Mouse (Mus musculus) heart, adult 11 months (tissue): ENCODE results near the gene Etfbkmt.

ENCODE experiments used
- DNase-seq: peaks from one replicate; pipeline ENCODE4 v3.0.0; 2022

Gene Etfbkmt

GRCm38 (mm10) chr6:149134391-149135150 lies 5.1 kb upstream of the Etfbkmt start:
- peak; percentile 89 for DNase-seq

GRCm38 (mm10) chr6:149135631-149136030 lies 4.0 kb upstream of the Etfbkmt start:
- peak; percentile 88 for DNase-seq

GRCm38 (mm10) chr6:149137936-149138335 lies 1.7 kb upstream of the Etfbkmt start:
- peak; percentile 69 for DNase-seq

DNA sequence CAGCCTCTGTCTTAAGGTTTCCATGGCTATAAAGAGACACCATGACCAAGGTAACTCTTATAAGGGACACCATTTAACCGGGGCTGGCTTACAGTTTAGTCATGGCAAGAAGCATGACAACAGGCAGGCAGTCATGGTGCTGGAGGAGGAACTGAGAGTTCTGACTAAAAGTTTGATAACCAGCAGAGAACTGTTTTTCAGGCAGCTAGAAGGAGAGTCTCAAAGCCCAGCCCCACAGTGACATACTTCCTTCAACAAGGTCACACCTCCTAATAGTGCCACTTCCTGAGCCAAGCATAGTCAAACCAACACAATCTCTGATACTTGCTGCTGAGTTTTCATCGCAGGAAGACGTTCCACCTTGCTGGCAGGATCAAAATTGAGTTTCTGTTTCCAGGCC lies 638 bp upstream of the Etfbkmt start:
- peak; percentile 72 for DNase-seq

DNA sequence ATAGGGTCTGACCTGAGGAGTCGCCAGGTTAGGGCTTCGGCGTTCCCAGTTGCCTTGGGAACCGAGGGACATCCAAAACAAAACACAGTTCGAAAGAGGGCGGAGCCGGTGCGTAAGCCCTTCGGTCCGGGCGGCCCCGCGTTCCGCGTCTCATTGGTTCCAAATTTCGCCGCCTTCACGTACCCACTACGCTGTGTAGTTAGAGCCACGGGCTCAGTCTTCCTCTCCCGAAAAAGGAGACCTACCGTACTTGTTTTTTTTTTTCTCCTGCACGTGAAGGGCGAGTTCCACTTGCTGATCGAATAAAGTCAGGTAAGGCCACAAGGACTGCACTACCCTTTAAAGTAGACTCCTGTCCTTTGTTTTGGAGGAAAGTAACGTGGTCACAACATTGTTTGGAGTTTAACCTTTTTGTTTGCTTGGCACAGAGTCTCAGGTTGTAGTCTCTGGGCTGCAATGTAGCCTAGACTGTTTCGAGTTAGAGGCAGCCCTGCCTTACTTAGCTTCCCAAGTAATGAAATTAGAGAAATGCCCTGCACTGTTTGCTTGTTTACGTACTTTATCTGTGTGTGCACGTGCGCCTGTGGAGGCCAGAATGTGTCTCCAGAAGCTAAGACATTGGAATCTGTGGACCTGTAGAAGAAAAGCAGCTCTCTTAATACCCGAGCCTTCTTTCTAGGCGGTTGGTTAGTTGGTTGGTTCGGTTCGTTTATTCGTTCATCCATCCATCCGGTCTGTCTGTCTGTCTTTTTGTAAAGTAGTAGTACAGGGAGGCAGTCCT lies 1.9 kb downstream of the Etfbkmt start:
- DNase-seq, result peak; percentile 99

GRCm38 (mm10) chr6:149145143-149145542 lies 5.5 kb downstream of the Etfbkmt start:
- DNase-seq, result no peak

DNA sequence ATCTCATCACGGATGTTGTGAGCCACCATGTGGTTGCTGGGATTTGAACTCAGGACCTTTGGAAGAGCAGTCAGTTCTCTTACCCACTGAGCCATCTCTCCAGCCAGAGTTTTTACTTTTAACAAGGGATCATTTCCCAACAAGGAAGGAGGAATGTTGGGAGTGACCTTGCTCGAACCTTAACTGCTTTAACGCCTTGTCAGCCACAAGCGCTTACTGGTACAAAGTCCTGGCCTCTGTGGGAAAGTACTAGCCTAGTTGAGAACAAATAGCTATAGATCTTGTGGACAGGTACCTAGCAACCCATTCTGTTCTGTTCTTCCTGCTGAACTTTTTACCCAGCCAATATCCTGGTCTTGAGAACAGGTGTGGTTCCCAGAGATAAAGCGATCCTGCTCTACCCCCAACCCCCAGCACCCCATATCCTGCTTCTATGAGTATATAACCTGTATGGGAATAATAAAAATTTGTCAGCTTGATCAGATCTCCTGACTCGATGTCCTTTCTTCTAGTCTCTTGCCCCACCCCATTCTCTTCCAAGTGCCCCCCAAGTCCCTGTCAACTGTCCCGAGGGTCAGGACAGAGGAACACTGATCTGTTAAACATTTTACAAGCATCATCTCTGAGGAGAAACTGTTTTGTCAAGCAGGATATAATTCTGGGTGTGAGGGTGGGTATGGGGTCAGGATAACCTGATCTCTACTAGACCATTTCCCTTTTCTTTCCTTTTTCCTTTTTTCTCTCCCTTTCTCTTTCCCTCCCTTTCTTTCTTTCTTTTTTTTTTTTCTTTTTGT lies 9.0 kb downstream of the Etfbkmt start:
- DNase-seq, result no peak

DNA sequence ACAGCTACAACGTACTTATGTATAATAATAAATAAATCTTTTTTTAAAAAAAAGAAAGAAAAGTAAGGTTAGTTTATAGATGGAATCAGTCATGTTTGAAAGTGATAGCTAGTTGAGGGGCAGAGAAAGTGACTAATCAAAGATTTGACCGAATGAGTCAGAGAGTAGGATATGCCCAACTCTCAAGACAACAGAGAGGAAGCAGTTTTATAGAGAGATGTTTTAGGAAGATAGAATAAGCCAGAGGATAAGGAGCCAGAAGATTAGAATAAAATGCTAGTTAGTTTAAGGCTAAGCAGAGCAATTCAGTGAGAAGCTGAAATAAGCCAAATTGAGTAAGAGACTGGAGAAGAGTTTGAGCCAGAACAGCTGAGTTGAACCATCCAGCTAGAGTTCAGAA lies 12.5 kb downstream of the Etfbkmt start:
- no peak for DNase-seq

DNA sequence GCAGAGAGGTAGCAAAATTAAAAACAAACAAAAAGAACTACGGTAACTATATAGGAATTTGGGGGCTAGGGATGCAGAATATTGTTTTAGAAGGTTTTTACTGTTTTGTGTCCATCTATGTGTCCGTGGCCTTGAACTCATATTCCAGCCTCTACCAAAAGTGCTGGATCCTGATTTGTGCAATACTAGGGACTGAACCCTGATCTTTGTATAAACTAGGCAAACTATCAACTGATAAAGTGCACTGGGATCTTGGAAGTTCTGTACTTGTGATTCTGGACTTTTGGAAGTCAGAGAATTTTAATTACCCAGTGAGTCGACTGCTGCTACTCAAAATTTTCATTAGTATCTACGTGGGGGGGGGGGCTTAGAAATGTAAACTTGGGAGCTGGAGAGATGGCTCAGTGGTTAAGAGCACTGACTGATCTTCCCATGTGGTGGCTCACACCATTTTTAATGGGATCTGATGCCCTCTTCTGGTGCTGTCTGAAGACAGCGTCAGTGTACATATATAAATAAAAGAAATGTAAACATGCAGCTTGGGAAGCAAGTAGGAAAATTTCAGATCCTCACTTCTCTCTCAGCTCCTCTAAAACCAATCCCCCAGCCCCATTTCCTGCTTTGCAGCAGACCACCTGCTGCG lies 13.9 kb downstream of the Etfbkmt start:
- no peak for DNase-seq

DNA sequence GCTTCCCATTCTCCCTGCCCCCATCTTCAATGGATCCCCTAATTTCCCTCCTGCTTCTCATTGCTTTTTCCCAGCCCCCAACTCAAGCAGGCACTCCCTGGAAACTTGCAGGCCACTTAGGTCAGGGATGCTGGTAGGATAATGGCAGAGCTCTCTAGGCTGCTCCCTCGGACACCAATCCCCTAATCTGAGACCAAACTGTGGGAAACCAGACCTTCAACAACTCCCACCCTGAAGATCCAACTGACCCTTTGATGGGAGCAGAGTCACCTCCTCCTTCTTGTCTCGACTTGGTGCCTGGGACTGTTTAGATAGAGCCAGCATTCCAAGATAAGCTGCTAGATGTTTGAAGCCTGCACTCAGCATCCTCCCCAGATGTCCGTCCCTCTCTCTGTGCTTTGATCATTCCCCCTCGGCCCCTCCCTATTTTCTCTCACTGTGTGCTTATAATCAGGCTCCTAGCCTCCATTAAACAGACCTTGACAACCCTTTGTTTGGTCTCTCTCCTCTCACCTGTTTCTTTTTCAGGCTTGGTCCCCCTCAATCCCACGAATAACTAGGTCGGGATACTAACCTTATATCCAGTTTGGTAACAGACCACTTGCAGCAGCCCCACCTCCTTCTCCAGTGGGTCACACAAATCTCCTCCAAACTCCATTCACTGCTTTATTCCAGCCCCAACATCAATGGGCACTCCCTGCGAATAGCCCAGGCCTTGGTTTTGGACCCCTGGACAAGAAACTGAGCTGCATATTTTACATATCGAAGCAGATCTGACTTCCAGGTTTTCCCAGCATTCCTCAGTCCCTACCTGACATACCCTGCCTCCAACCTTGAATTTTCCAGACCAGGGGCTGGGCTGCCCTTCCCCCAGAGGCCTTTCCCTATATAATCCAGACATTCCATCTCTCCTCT lies 14.7 kb downstream of the Etfbkmt start:
- DNase-seq, result peak; percentile 88

GRCm38 (mm10) chr6:149155031-149155841 lies 15.6 kb downstream of the Etfbkmt start:
- DNase-seq, result peak; percentile 85

DNA sequence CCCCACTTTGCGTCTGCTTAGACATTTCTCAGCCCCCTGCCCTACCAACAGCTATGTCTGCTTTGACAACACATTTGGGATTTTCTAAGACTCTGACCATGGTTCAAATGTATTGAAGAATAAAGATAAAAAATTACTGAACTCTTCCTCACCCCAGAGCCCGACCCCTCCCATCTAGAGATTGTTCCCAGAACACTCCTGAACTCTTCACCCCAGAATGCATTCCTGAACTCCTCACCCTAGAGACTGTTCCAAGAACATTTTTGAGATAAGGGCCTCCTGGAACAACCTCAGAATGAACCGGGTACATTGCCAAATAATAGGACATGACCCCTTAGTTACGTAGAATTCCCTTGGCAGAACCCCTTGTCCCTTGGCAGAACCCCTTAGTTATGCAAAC lies 27.4 kb downstream of the Etfbkmt start:
- peak; percentile 96 for DNase-seq

DNA sequence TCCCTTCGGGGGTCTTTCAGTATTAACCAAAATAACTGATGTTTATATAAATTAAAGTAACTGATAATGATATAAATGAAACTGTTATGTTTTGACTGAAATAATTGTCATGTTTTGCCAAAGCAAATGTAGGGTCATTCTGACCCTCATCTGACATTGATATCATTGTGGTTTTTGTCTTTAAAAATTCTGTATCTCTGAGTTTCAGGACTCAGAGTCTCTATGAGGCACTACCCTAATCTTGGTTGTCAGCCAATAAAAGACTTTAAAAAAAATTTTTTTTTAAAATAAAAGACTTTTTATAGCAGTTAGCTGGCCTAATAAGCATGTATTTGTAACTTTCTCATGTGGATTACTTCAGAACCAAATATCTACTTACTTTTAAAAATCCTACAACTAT lies 28.0 kb downstream of the Etfbkmt start:
- no peak for DNase-seq

DNA sequence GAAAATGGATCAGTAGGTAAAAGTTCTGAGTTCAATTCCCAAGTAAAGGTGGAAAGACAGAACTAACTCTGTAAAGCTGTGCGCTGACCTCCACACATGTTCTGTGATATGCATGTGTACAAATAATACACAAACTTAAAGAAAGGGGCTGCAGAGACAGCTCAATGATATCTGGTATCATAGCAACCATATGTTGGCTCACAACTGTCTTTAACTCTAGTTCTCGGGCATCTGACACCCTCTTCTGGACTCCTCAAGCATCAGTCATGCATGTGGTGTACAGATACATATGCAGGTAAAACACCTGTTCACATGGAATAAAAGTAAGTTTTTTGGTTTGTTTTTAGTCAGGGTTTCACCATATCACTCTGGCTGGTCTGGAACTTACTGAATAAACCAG lies 28.8 kb downstream of the Etfbkmt start:
- no peak for DNase-seq

DNA sequence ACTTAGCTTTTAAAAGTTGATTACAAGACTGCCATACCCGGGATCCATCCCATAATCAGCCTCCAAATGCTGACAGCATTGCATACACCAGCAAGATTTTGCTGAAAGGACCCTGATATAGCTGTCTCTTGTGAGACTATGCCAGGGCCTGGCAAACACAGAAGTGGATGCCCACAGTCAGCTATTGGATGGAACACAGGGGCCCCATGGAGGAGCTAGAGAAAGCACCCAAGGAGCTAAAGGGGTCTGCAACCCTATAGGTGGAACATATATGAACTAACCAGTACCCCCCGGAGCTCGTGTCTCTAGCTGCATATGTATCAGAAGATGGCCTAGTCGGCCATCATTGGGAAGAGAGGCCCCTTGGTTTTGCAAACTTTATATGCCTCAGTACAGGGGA lies 30.3 kb downstream of the Etfbkmt start:
- peak; percentile 76 for DNase-seq

GRCm38 (mm10) chr6:149173831-149174625 lies 34.4 kb downstream of the Etfbkmt start:
- peak; percentile 93 for DNase-seq

DNA sequence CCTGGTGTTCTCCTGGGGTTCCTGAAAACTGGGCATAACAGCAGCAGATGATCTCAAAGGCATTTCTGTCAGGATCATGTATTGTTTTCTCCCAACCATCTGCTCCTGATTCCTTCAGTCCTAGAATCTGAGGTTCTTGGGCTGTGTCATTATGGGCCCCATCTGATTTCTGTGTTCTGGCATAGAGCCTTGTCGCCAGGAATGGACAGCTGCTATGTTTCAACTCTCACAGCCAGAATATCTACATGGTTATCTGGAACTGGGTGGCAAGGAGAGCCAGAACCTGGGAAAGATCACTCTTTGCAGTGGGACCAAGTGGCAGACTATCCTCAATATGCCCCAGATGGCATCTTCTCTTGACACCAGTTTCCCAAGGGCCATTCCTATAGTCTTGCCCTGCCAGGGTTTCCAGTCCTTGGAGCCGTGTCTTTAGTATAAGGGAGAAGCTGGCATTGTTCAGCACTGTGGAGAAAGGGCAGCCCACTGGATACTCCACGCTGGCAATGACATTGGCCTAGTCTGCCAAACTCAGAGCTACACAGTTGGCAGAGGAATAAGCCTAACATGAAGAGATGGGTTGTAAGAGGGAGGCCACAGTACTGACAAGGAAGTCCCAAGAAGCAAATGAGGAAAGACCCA lies 35.4 kb downstream of the Etfbkmt start:
- DNase-seq, result peak; percentile 96

GRCm38 (mm10) chr6:149179064-149179463 lies 39.4 kb downstream of the Etfbkmt start:
- no peak for DNase-seq

DNA sequence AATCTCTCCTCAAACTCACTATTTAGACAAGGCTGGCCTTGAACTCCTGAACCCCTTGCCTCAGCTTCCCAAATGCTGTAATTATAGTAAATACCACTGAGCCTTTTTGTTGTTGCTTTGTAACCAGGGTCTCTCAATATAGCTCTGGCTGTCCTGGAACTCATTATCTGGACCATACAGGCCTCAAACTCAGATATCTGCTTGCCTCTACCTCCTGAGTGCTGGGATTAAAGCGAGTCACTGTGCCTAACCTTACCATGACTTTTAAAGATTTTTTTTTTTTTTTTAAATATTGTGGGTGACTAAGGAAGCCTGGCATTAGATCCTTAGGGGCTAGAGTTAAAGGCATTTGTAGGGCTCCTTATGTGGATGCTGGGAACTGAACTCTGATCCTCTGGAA lies 44.4 kb downstream of the Etfbkmt start:
- peak; percentile 66 for DNase-seq

GRCm38 (mm10) chr6:149187371-149187770 lies 47.7 kb downstream of the Etfbkmt start:
- peak; percentile 64 for DNase-seq
